Mouse (Mus musculus) stomach, postnatal 0 days (tissue): ENCODE measurements around the gene Actn1.

Source experiments
- CTCF ChIP-seq: IDR thresholded peaks from 2 replicates; pipeline ENCODE4 v1.5.1; 2016; ENCODE audit warnings: antibody characterized with exemption, low read depth, mild to moderate bottlenecking, moderate library complexity
- EP300 ChIP-seq: optimal IDR thresholded peaks from 2 replicates; pipeline ENCODE3; 2016; ENCODE audit warnings: antibody characterized with exemption

DNA sequence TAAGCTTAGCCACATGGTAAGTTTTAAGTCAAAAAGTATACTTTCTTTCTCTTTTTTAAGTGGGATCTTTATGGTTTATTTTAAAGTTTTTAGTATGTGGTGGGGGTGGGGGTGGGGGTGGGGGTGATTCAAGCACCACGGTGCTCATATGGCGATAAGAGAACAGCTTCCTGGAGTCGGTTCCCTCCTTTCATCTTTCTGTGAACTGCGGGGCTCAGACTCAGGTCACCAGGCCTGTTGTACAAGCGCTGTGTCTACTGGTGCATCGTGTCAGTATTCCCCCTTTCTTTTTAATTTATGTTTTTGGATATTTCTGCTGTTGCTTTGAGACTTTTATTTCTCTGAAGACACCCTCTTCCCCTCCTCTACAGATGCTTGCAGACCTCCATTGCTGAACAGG, 38.5 kb upstream of the Actn1 start:
- TF ChIP-seq CTCF (no peak), EP300 (no peak)
